Mouse (Mus musculus): ENCODE data around the gene Skor1. TPM values are rescaled to one million over a fixed set of nuclear protein-coding genes. Genes with fewer than 3 reads are reported as not detected.
A peak's percentile ranks its signal among the peaks of the same experiment; 100 is the strongest.

Gene Skor1
- polyA plus RNA-seq, 1 experiment, result not detected

GRCm38 (mm10) chr9:63151072-63151870 lies 2.5 kb upstream of the Skor1 start:
- TF ChIP-seq CTCF (IDR thresholded peaks at IDR 0.05; ENCODE audit: low read depth, low read length), result no peak
- Histone ChIP-seq H3K4me1 (ENCODE audit: control insufficient read depth, insufficient read depth, low read length) (no peaks in the 10 kb centered on the region), H3K27ac (ENCODE audit: insufficient read depth, low read depth, low read length) (no peak overlapping the region), H3K4me3 (ENCODE audit: insufficient read depth, low read length) (no peak overlapping the region)

- no peak overlapping the region for H3K4me3 ChIP-seq (ENCODE audit: insufficient read depth, low read length)
- no peaks in the 10 kb centered on the region for H3K4me1 ChIP-seq (ENCODE audit: control insufficient read depth, insufficient read depth, low read length)
- TF ChIP-seq POLR2A (IDR thresholded peaks at IDR 0.05; ENCODE audit: borderline replicate concordance, low read depth, low read length) (no peak), CTCF (IDR thresholded peaks at IDR 0.05; ENCODE audit: low read depth, low read length) (no peak)
- H3K27ac ChIP-seq (ENCODE audit: insufficient read depth, low read depth, low read length), result no peak overlapping the region
Measured at GRCm38 (mm10) chr9:63150086-63150800, 1.5 kb upstream of the Skor1 start.

- no peak overlapping the region for H3K27ac ChIP-seq (ENCODE audit: insufficient read depth, low read depth, low read length)
- TF ChIP-seq CTCF (IDR thresholded peaks at IDR 0.05; ENCODE audit: low read depth, low read length) (no peak), POLR2A (IDR thresholded peaks at IDR 0.05; ENCODE audit: borderline replicate concordance, low read depth, low read length) (no peak)
- H3K4me3 ChIP-seq (ENCODE audit: insufficient read depth, low read length), result peak overlapping the region; percentile 26; the same call in 1 of the 2 replicates
- H3K4me1 ChIP-seq (ENCODE audit: control insufficient read depth, insufficient read depth, low read length), result no peaks in the 10 kb centered on the region
Measured at GRCm38 (mm10) chr9:63149372-63149766, 608 bp upstream of the Skor1 start.

- H3K27ac ChIP-seq (ENCODE audit: insufficient read depth, low read depth, low read length), result no peak overlapping the region
- H3K4me3 ChIP-seq (ENCODE audit: insufficient read depth, low read length), result no peak overlapping the region
- H3K4me1 ChIP-seq (ENCODE audit: control insufficient read depth, insufficient read depth, low read length), result no peaks in the 10 kb centered on the region
- TF ChIP-seq CTCF (IDR thresholded peaks at IDR 0.05; ENCODE audit: low read depth, low read length) (no peak), POLR2A (IDR thresholded peaks at IDR 0.05; ENCODE audit: borderline replicate concordance, low read depth, low read length) (no peak)
Measured at GRCm38 (mm10) chr9:63147786-63148409, 863 bp downstream of the Skor1 start.

- Histone ChIP-seq H3K4me1 (ENCODE audit: control insufficient read depth, insufficient read depth, low read length) (no peaks in the 10 kb centered on the region), H3K4me3 (ENCODE audit: insufficient read depth, low read length) (no peak overlapping the region), H3K27ac (ENCODE audit: insufficient read depth, low read depth, low read length) (no peak overlapping the region)
- no peak for TF ChIP-seq CTCF (IDR thresholded peaks at IDR 0.05; ENCODE audit: low read depth, low read length)
- TF ChIP-seq POLR2A (IDR thresholded peaks at IDR 0.05; ENCODE audit: borderline replicate concordance, low read depth, low read length), result no peak
Measured at GRCm38 (mm10) chr9:63147296-63147695, 1.5 kb downstream of the Skor1 start.

- TF ChIP-seq CTCF (IDR thresholded peaks at IDR 0.05; ENCODE audit: low read depth, low read length), result no peak
- TF ChIP-seq POLR2A (IDR thresholded peaks at IDR 0.05; ENCODE audit: borderline replicate concordance, low read depth, low read length), result no peak
- Histone ChIP-seq H3K27ac (ENCODE audit: insufficient read depth, low read depth, low read length) (no peak overlapping the region), H3K4me3 (ENCODE audit: insufficient read depth, low read length) (no peak overlapping the region), H3K4me1 (ENCODE audit: control insufficient read depth, insufficient read depth, low read length) (no peaks in the 10 kb centered on the region)
Measured at GRCm38 (mm10) chr9:63146856-63147274, 1.9 kb downstream of the Skor1 start.

GRCm38 (mm10) chr9:63146126-63146855 lies 2.5 kb downstream of the Skor1 start:
- TF ChIP-seq CTCF (IDR thresholded peaks at IDR 0.05; ENCODE audit: low read depth, low read length) (no peak), POLR2A (IDR thresholded peaks at IDR 0.05; ENCODE audit: borderline replicate concordance, low read depth, low read length) (no peak)
- no peaks in the 10 kb centered on the region for H3K4me1 ChIP-seq (ENCODE audit: control insufficient read depth, insufficient read depth, low read length)
- H3K4me3 ChIP-seq (ENCODE audit: insufficient read depth, low read length), result no peak overlapping the region
- no peak overlapping the region for H3K27ac ChIP-seq (ENCODE audit: insufficient read depth, low read depth, low read length)

GRCm38 (mm10) chr9:63145249-63146125 lies 3.3 kb downstream of the Skor1 start:
- TF ChIP-seq POLR2A (IDR thresholded peaks at IDR 0.05; ENCODE audit: borderline replicate concordance, low read depth, low read length) (no peak), CTCF (IDR thresholded peaks at IDR 0.05; ENCODE audit: low read depth, low read length) (no peak)
- Histone ChIP-seq H3K4me1 (ENCODE audit: control insufficient read depth, insufficient read depth, low read length) (no peaks in the 10 kb centered on the region), H3K4me3 (ENCODE audit: insufficient read depth, low read length) (no peak overlapping the region), H3K27ac (ENCODE audit: insufficient read depth, low read depth, low read length) (no peak overlapping the region)

All from bone marrow macrophage, adult 2 months (primary cell).